Mouse (Mus musculus): ENCODE measurements at regions not wholly inside any gene's neighbourhood (a gene's known extent, or its start where the extent isn't known, plus 50 kb on each side); places are given as distances from the start of the nearest gene placed in this dataset.

GRCm38 (mm10) chr9:50138341-50138978, 206.3 kb downstream of the Rpl10-ps3 start:
- DNase-seq: no peak

- DNase-seq: no peak
These were observed 208.2 kb downstream of the Rpl10-ps3 start for GRCm38 (mm10) chr9:50136636-50136985.

- no peak for DNase-seq
These were observed 208.7 kb downstream of the Rpl10-ps3 start for GRCm38 (mm10) chr9:50135939-50136635.

GRCm38 (mm10) chr9:50124241-50124640, 220.5 kb downstream of the Rpl10-ps3 start:
- DNase-seq: no peak

- no peak for DNase-seq
These were observed 223.8 kb downstream of the Rpl10-ps3 start for GRCm38 (mm10) chr9:50120820-50121599.

GRCm38 (mm10) chr9:50119412-50119811, 225.4 kb downstream of the Rpl10-ps3 start:
- no peak for DNase-seq

- no peak for DNase-seq
These were observed 226.2 kb downstream of the Rpl10-ps3 start for GRCm38 (mm10) chr9:50118578-50118977.

GRCm38 (mm10) chr9:50106551-50106950, 238.2 kb downstream of the Rpl10-ps3 start:
- no peak for DNase-seq

GRCm38 (mm10) chr9:50102766-50103165, 242.0 kb downstream of the Rpl10-ps3 start:
- DNase-seq: no peak

GRCm38 (mm10) chr9:50101061-50101460, 243.7 kb downstream of the Rpl10-ps3 start:
- no peak for DNase-seq

GRCm38 (mm10) chr9:50090968-50091367, 253.8 kb downstream of the Rpl10-ps3 start:
- DNase-seq: no peak

GRCm38 (mm10) chr9:50089916-50090315, 254.9 kb downstream of the Rpl10-ps3 start:
- no peak for DNase-seq

GRCm38 (mm10) chr9:50080205-50080604, 264.6 kb downstream of the Rpl10-ps3 start:
- no peak for DNase-seq

GRCm38 (mm10) chr9:50068576-50068975, 269.9 kb upstream of the Ncam1 start:
- no peak for DNase-seq

- DNase-seq: no peak
These were observed 269.1 kb upstream of the Ncam1 start for GRCm38 (mm10) chr9:50067729-50068225.

GRCm38 (mm10) chr9:50064505-50065229, 265.9 kb upstream of the Ncam1 start:
- no peak for DNase-seq

- no peak for DNase-seq
These were observed 239.5 kb upstream of the Ncam1 start for GRCm38 (mm10) chr9:50038231-50038630.

- no peak for DNase-seq
These were observed 233.8 kb upstream of the Ncam1 start for GRCm38 (mm10) chr9:50032322-50033158.

- DNase-seq: no peak
These were observed 232.6 kb upstream of the Ncam1 start for GRCm38 (mm10) chr9:50031318-50031717.

- DNase-seq: peak in 1 of 2 experiments; percentile 13
These were observed 230.3 kb upstream of the Ncam1 start for GRCm38 (mm10) chr9:50029030-50029429.

- DNase-seq: no peak
These were observed 229.8 kb upstream of the Ncam1 start for GRCm38 (mm10) chr9:50028573-50028972.
